Mouse (Mus musculus) neural tube, embryonic 13.5 days (tissue): ENCODE measurements around the gene St3gal3. TPM values are rescaled to one million over a fixed set of nuclear protein-coding genes. Genes with fewer than 3 reads are reported as not detected.

ENCODE experiments used
- ATAC-seq: fragments of 200-750 bp; cut with Nextera tagmentation; 2 replicates; pipeline ENCODE4 v1.8.0; 2017; ENCODE audit warnings: low read depth, mild to moderate bottlenecking, moderate TSS enrichment, moderate library complexity
- H3K27ac ChIP-seq: fragments of 300-500 bp; sonication (generic); replicated peaks from 2 replicates; pipeline ENCODE4 v1.5.1; 2015; ENCODE audit warnings: moderate library complexity, mild to moderate bottlenecking, inconsistent platforms
- H3K27me3 ChIP-seq: fragments of 300-500 bp; sonication (generic); 2 replicates; pipeline ENCODE4 v1.6.1; 2015; ENCODE audit warnings: mild to moderate bottlenecking, inconsistent platforms
- H3K36me3 ChIP-seq: fragments of 300-500 bp; sonication (generic); 2 replicates; pipeline ENCODE4 v1.6.1; 2015; ENCODE audit warnings: mild to moderate bottlenecking, inconsistent platforms
- H3K4me1 ChIP-seq: fragments of 300-500 bp; sonication (generic); replicated peaks from 2 replicates; pipeline ENCODE4 v1.6.1; 2015; ENCODE audit warnings: inconsistent platforms
- H3K4me2 ChIP-seq: fragments of 300-500 bp; sonication (generic); 2 replicates; pipeline ENCODE4 v1.6.1; 2015; ENCODE audit warnings: inconsistent platforms, mild to moderate bottlenecking, moderate library complexity
- H3K4me3 ChIP-seq: fragments of 300-500 bp; sonication (generic); 2 replicates; pipeline ENCODE4 v1.5.1; 2015; ENCODE audit warnings: mild to moderate bottlenecking, inconsistent platforms
- H3K9ac ChIP-seq: fragments of 300-500 bp; sonication (generic); 2 replicates; pipeline ENCODE4 v1.6.1; 2015; ENCODE audit warnings: moderate library complexity, mild to moderate bottlenecking, inconsistent platforms
- H3K9me3 ChIP-seq: fragments of 300-500 bp; sonication (generic); 2 replicates; pipeline ENCODE4 v1.6.1; 2016; ENCODE audit warnings: inconsistent platforms
- WGBS: fragments of 180-500 bp; shearing (Covaris S2); methylation state at CpG from one replicate; pipeline ENCODE4 v1.1.7; 2015; 5-methylcytosine and 5-hydroxymethylcytosine counted together
- polyA plus RNA-seq: library from polyadenylated mRNA; unstranded; fragments of >200 nt; fragmentation: Nextera tagmentation; extraction: Ambion mirVana; gene quantifications from 2 replicates; pipeline ENCODE4 v1.2.1, GENCODE M21; 2015

St3gal3 gene
- polyA plus RNA-seq, 1 experiment from 2014 or later, result 12.2 TPM

DNA sequence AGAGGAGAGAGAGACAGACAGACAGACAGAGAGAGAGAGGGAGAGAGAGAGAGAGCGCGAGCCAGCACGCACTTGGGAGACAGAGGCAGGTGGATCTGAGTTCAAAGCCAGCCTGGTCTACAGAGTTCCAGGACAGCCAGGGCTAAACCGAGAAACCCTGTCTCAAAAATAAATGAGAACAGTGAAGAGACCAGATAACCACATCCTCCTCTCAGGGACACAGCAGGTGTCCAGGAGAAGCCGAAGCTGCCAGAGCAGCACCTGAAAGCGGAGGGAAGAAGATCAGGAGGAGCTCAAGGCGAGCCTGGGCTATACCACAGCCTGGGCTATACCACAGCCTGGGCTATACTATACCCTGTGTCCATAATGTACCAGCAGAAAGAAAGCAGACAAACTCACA, 16.1 kb upstream of the St3gal3 start:
- WGBS, result 94% methylated on average over 7 of the region's 7 CpGs
- ATAC-seq, result no peak
- H3K9me3 ChIP-seq, result no peaks in the 10 kb centered on the region
- H3K9ac ChIP-seq, result no peak overlapping the region
- H3K27me3 ChIP-seq, result no peaks in the 10 kb centered on the region
- no peak overlapping the region for H3K27ac ChIP-seq
- H3K4me3 ChIP-seq, result no peak overlapping the region
- H3K36me3 ChIP-seq, result peaks cover 100% of the 10 kb centered on the region
- H3K4me2 ChIP-seq, result no peak overlapping the region
- H3K4me1 ChIP-seq, result peaks cover 21% of the 10 kb centered on the region

DNA sequence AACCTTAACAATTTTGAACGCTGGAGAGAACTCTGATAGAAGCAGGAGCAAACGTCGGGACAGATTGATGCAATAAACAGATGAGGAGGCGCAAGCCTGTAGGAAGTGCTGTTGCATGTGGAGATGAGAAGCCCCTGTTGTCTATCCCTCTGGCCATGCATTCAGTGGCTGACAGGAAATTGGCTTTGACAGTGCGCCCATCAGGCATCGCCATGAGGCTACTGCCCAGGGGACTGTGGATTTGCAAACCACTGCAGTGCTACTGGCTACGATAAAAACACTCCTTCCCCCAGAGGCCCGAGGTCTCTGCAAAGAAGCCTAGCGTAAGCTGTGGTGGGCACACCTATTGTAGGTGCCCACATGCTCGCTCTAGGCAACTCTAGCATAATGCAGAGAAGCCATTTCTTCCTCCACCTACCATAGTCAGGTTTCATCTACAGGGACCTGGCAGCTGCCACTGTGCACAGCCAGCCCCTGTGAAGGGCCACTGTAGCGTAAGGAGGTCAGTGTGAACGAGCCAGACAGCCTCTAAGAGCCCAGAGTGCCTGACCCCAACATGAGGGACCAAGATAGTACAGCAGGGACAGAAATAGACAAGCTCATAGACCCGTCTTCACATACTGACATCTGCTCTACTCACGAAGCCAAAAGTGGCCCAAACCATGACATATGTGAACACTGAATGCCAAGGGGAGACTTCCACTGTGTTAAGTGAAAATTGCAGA, 15.4 kb upstream of the St3gal3 start:
- no peak for ATAC-seq
- H3K4me3 ChIP-seq, result no peak overlapping the region
- 88% methylated on average over 14 of the region's 14 CpGs for WGBS
- peaks cover 100% of the 10 kb centered on the region for H3K36me3 ChIP-seq
- H3K4me1 ChIP-seq, result peaks cover 21% of the 10 kb centered on the region
- H3K27me3 ChIP-seq, result no peaks in the 10 kb centered on the region
- H3K9ac ChIP-seq, result no peak overlapping the region
- no peaks in the 10 kb centered on the region for H3K9me3 ChIP-seq
- H3K4me2 ChIP-seq, result no peak overlapping the region
- H3K27ac ChIP-seq, result no peak overlapping the region

DNA sequence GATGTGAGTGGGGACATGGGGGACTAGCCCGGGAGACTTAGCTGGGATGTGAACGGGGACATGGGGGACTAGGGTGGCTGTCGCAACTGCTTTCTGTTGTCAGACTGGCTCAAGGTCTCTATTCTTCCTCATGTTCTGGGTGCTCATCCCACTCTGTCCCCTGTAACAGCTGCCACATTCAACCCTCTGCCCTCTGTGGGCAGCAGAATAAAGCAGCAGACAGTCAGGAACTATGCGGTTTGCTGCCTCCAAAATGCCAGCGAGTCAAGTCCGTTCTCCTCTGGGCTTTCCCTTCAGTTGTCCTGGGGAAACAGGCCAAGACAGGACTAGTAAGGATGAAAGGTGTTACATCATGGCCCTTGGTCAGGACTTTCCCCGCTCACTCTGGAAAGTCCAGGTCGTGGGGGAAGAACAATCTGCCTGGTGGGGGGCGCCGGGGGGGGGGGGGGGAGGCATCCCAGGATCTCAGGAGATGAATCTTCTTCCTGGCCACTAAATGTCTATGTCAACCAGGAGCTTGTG, 14.4 kb upstream of the St3gal3 start:
- Histone ChIP-seq H3K4me2 (no peak overlapping the region), H3K27me3 (no peaks in the 10 kb centered on the region), H3K4me3 (no peak overlapping the region), H3K9ac (no peak overlapping the region), H3K4me1 (peaks cover 21% of the 10 kb centered on the region), H3K27ac (0 out of 2 replicates have a peak overlapping the region, but pooled peaks have one; percentile 78), H3K9me3 (no peaks in the 10 kb centered on the region), H3K36me3 (peaks cover 100% of the 10 kb centered on the region)
- no peak for ATAC-seq
- WGBS, result 91% methylated on average over 10 of the region's 10 CpGs

DNA sequence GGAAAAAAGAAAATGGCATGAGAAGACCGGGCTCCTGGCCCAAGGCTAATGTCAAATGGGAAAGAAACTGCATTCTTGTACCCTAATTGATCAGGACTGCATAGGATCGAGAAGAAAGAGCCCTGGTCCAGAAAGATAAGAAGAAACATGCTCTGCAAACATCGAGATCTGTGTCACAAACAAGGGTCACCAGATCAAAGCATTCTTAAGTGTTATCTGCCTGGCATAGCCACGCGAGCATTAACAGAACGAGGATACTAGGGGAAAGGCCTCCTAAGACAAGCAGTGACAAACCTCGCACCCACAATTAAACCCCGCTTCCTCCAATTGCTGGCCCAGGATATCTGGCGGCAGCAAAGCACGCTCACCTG, 13.6 kb upstream of the St3gal3 start:
- Histone ChIP-seq H3K36me3 (peaks cover 100% of the 10 kb centered on the region), H3K27me3 (no peaks in the 10 kb centered on the region), H3K27ac (peak overlapping the region; percentile 78), H3K4me1 (peaks cover 21% of the 10 kb centered on the region), H3K4me2 (no peak overlapping the region), H3K4me3 (no peak overlapping the region), H3K9me3 (no peaks in the 10 kb centered on the region), H3K9ac (no peak overlapping the region)
- ATAC-seq, result no peak
- WGBS, result 89% methylated on average over 10 of the region's 10 CpGs

DNA sequence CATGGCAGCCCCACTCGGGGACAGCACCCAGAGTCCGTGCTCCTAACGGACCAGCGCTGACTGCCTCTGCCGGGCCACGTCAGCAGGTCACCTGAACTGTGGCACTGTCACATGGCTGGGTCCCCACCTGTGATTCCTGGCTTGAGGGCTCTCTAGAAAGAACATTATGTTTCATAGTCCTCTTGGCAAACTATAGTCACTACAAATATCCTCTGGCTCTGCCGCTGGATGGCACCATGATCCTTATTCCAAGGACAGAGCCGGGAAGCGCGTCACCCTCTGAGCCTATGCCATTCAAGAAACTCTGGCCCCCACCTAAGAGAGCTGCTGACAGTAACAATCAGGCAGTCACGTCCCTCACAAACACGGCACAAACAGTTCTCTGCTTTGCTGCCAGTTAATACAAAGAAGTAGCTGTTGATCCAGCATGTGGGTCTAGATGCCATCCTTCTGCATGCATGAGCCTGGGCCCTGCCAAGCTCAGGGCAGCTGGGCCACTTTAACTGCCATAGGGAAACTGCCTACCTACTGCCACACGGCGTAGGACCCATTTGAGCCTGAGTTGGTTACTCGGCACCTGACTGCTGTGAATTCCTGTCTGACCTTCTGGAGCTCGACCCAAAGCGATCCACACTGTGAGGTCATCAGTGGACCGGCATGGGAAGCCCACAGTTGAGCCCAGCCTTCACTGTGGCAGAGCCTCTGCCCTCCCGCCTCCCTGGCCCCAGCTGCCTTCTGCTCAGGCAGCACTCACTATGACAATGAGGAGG, 13.0 kb upstream of the St3gal3 start:
- H3K27ac ChIP-seq, result peak overlapping the region; percentile 78

DNA sequence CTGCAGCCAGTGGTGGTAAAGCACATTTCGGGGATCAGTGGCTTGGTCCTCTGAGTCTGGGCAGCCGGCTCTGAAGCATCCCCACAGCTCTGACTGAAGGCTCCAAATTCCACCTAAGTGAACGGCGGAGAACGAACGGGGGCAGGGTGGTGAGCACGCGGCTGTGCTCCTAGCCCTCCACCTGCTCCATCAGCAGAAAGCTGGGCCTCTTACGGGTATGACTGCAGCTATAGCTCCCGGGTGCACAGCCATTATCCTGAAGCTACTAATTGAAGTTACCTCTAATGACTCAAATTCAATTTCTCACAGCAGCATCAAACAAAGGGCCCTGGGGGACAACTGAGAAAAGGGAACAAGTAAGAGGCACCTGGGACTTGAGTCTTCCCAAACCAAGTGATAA, 12.4 kb upstream of the St3gal3 start:
- WGBS, result 70% methylated on average over 10 of the region's 10 CpGs
- peak; percentile 84 for ATAC-seq
- Histone ChIP-seq H3K4me1 (peaks cover 21% of the 10 kb centered on the region), H3K9me3 (no peaks in the 10 kb centered on the region), H3K27ac (peak overlapping the region; percentile 78), H3K4me2 (no peak overlapping the region), H3K27me3 (no peaks in the 10 kb centered on the region), H3K4me3 (no peak overlapping the region), H3K9ac (no peak overlapping the region), H3K36me3 (peaks cover 100% of the 10 kb centered on the region)

More for the DNA sequence above, 13.0 kb upstream of the St3gal3 start:
- no peaks in the 10 kb centered on the region for H3K9me3 ChIP-seq
- no peak overlapping the region for H3K4me2 ChIP-seq
- peaks cover 21% of the 10 kb centered on the region for H3K4me1 ChIP-seq
- WGBS, result 84% methylated on average over 19 of the region's 19 CpGs
- H3K36me3 ChIP-seq, result peaks cover 100% of the 10 kb centered on the region
- peak; percentile 71 for ATAC-seq
- no peak overlapping the region for H3K4me3 ChIP-seq
- H3K27me3 ChIP-seq, result no peaks in the 10 kb centered on the region
- no peak overlapping the region for H3K9ac ChIP-seq

DNA sequence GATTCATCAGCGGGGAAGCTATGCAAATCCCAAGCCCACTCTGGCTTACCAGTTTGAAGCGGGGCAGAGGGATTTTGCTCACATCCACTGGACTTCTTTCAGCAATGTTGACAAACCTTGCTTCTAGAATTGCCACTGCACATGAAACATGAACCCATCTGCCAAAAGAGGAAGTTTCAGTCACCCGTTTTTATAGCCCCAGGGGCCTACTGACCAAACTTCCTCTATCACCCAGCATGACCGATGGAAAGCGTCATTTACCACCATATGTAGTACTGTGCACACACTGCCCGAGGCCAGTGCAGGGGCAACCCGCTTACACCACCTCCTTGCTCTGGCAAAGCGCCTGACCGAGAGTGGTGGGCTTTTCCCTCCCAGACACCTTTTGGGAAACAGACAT, 9.6 kb upstream of the St3gal3 start:
- peaks cover 21% of the 10 kb centered on the region for H3K4me1 ChIP-seq
- H3K9ac ChIP-seq, result no peak overlapping the region
- no peak for ATAC-seq
- H3K27me3 ChIP-seq, result no peaks in the 10 kb centered on the region
- no peak overlapping the region for H3K4me2 ChIP-seq
- no peak overlapping the region for H3K4me3 ChIP-seq
- H3K9me3 ChIP-seq, result no peaks in the 10 kb centered on the region
- 80% methylated on average over 9 of the region's 9 CpGs for WGBS
- H3K36me3 ChIP-seq, result peaks cover 97% of the 10 kb centered on the region
- no peak overlapping the region for H3K27ac ChIP-seq

DNA sequence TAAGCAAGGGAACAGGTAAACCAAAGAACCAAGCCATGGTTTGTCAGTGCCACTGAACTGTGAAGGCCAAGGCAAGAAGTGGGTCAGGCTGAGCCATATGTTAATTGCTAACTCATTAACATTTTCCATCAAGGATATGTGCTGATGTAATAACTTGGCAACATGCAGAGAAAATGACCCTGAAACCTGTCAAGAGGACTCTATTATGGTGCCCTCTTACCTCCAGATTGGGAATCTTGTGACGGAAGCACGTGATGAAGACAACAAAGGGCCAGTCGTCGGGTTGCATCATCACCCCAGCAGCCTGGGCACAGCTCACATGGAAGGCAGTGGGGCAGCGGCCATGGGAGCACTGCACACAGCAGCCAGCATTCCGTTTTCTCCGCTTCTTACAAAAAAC, 9.0 kb upstream of the St3gal3 start:
- Histone ChIP-seq H3K27ac (no peak overlapping the region), H3K9ac (no peak overlapping the region), H3K9me3 (no peaks in the 10 kb centered on the region), H3K4me1 (peaks cover 24% of the 10 kb centered on the region), H3K4me2 (no peak overlapping the region), H3K4me3 (no peak overlapping the region), H3K27me3 (no peaks in the 10 kb centered on the region), H3K36me3 (peaks cover 95% of the 10 kb centered on the region)
- ATAC-seq, result no peak
- WGBS, result 90% methylated on average over 7 of the region's 7 CpGs

DNA sequence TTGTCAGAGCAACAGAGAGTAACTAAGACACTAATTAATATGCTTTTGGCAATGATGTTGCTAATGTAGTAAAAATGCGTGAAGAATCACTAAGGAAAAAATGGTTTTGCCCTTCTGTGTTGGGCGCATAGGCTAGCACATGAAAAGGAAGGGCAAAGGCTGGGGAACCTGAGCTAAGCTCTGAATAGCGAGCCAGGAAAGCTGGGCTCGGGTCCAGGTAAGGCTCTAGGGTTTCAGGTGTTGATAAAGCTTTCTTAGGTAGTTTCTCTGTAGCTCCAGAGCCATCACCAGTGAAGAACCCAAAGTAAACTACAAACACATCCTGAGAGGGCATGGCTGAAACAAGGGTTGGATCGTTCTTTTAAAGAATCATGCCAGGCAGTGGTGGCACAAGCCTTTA, 6.8 kb upstream of the St3gal3 start:
- Histone ChIP-seq H3K4me3 (no peak overlapping the region), H3K27me3 (no peaks in the 10 kb centered on the region), H3K27ac (no peak overlapping the region), H3K4me1 (peaks cover 9% of the 10 kb centered on the region), H3K4me2 (no peak overlapping the region), H3K9ac (no peak overlapping the region), H3K36me3 (peaks cover 95% of the 10 kb centered on the region), H3K9me3 (no peaks in the 10 kb centered on the region)
- ATAC-seq, result no peak
- WGBS, result 94% methylated on average over 5 of the region's 5 CpGs

DNA sequence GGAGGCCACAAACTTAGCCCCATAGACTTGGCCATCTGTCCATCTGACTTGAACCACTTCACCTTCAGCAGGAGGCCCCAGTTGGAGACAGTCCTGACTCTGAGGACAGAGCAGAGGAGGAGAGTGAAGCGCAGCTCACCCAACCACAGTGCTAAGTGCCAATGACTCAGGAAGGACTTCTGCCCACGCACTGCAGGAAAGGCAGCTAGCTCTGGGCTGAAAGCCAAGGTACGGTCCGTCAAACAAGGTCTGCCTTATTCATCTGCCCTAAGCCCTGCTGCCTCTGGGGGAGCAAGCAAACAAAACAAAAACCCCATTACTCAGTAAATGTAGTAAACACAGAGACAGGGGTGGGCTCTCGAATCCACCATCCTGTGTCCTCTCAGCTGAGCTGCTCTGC, 4.2 kb upstream of the St3gal3 start:
- H3K9ac ChIP-seq, result no peak overlapping the region
- no peak overlapping the region for H3K4me2 ChIP-seq
- H3K36me3 ChIP-seq, result peaks cover 76% of the 10 kb centered on the region
- 59% methylated on average over 5 of the region's 5 CpGs for WGBS
- no peak for ATAC-seq
- H3K27me3 ChIP-seq, result no peaks in the 10 kb centered on the region
- no peaks in the 10 kb centered on the region for H3K9me3 ChIP-seq
- H3K4me3 ChIP-seq, result no peak overlapping the region
- 0 out of 2 replicates have a peak overlapping the region, but pooled peaks have one; percentile 38 for H3K27ac ChIP-seq
- peaks cover 11% of the 10 kb centered on the region for H3K4me1 ChIP-seq

DNA sequence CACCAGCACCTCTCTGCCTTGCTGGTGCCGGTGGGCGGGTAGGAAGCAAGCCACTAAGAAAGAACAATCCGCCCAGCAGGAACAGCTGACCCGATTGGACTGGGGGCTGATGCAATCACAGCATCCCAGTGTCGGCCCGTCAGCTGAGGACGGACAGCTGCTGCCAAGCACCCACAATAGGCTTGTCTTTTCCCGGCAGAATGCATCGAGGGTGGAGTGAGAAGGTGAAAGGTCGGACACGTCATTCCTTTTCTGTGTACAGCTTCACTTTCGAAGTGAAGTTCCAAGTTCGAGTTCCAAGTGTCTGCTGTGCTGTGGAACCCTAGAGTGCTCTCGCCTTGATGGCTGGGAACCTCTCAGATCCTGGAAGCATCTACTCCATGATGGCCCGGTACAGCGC, 3.1 kb upstream of the St3gal3 start:
- ATAC-seq, result no peak
- Histone ChIP-seq H3K27ac (no peak overlapping the region), H3K4me2 (no peak overlapping the region), H3K4me1 (peaks cover 22% of the 10 kb centered on the region), H3K9me3 (no peaks in the 10 kb centered on the region), H3K4me3 (no peak overlapping the region), H3K36me3 (peaks cover 65% of the 10 kb centered on the region), H3K27me3 (no peaks in the 10 kb centered on the region), H3K9ac (no peak overlapping the region)
- 85% methylated on average over 16 of the region's 16 CpGs for WGBS

DNA sequence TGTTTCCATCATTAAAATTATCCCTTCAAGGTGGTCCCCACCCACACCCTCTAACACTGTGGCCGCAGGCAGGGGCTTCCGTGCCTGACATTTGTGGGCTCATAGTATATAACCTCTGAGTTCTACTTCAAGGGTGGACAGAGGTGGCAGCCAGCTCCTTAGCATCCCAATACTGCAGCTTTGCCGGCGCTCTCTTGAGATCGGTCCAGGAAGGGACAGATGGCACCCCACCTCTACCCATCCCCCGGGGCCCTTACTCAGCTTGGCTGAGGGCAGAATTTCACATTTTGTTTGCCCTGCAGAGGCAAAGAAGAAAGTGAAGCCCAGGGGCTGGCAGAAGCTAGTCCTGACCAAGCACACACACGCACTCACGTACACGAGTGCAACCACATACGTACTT, 2.6 kb upstream of the St3gal3 start:
- Histone ChIP-seq H3K27ac (no peak overlapping the region), H3K4me2 (no peak overlapping the region), H3K36me3 (peaks cover 60% of the 10 kb centered on the region), H3K4me3 (no peak overlapping the region), H3K9me3 (no peaks in the 10 kb centered on the region), H3K4me1 (peaks cover 26% of the 10 kb centered on the region), H3K27me3 (no peaks in the 10 kb centered on the region), H3K9ac (no peak overlapping the region)
- WGBS, result 88% methylated on average over 10 of the region's 10 CpGs
- no peak for ATAC-seq
